Mouse (Mus musculus): ENCODE measurements around the gene Sclt1. TPM values are rescaled to one million over a fixed set of nuclear protein-coding genes. Genes with fewer than 3 reads are reported as not detected.
A peak's percentile ranks its signal among the peaks of the same experiment; 100 is the strongest.
"Not testable (repeated sequence)": the region's sequence is repeated elsewhere in the genome, so short reads cannot be mapped to it uniquely, and the experiment has no call there.

Gene Sclt1
- 26.1 and 26.5 TPM in 2 replicates for polyA plus RNA-seq (2015; fragmentation: Nextera tagmentation; extraction: Ambion mirVana)

DNA sequence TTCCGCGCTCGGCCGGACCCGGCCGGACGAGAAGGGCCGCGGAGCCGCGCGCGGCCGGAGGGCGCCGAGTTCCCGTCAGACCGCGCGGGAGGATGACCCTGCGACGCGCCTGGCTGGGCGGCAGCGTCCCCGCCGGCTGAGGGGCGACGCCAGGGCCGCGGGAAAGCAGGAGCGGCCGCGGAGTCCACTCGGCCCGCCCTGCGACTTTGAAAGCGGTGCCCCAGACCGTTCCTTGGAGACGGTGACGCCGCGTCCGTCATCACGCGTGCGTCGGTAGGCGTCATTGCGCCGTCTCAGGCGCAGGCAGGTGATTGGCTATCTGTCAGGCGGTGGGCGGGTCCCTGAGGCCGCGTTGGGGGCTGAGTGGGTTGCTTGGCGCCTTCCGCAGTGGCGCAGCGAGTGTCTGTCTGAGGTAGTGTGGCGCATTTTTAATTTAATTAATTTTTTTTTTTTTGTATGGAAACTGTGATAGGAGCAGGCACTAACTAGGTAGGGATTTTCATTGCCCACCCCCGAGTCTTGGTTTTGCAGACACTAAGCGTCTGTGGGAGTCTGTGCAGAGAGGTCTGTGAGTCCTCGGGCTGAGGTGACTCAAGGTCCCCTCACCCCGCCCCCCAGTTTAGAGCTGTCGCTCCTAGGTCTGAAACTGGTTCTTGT is at the start of gene Sclt1, which contains the start of gene D3Ertd751e:
TSS of gene Sclt1 (minus strand) at position 237 of the 657 bp plus-strand sequence.
TSS of gene D3Ertd751e (plus strand) at position 334 of the 657 bp plus-strand sequence.
- Histone ChIP-seq H3K4me2 (peak within 1 kb of the TSS; percentile 71), H3K4me1 (peaks cover 16% of the 10 kb centered on the region), H3K9me3 (replicated peaks) (no peaks in the 10 kb centered on the region), H3K9ac (peak within 1 kb of the TSS; percentile 81), H3K27me3 (no peaks in the 10 kb centered on the region), H3K36me3 (no peaks in the 10 kb centered on the region), H3K27ac (peak within 1 kb of the TSS; percentile 96), H3K4me3 (replicated peaks) (peak within 1 kb of the TSS; percentile 80)
- under 1% methylated on average over 54 of the region's 66 CpGs for WGBS
- ATAC-seq (replicated peaks; ENCODE audit: low FRiP score) = peak; percentile 100

DNA sequence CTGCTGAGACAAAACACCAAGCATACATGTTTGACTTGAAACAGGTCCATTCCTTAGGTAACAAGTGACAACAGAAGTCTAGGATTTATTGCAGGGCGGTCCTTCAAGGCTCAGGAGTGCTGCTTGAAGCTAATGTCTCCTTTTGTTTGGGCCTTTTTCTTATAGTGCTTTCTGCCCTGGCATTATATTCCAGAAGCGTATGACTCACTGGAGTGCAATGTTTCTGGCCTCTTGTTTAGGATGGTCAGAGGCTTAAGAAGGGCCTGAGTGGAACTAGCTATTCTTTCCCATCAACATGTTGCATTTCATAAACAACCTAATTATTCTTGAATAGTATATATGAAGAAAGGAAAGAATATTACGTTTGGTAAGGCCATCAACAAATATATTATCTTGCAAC is 19.8 kb upstream of the Sclt1 start:
- no peak for ATAC-seq (replicated peaks; ENCODE audit: low FRiP score)
- H3K27me3 ChIP-seq = no peaks in the 10 kb centered on the region
- 90% methylated on average over 3 of the region's 3 CpGs for WGBS
- H3K4me3 ChIP-seq (replicated peaks) = no peak overlapping the region
- H3K9ac ChIP-seq = no peak overlapping the region
- H3K4me2 ChIP-seq = no peak overlapping the region
- H3K4me1 ChIP-seq = no peaks in the 10 kb centered on the region
- no peak overlapping the region for H3K27ac ChIP-seq
- H3K36me3 ChIP-seq = 0 out of 2 replicates have a peak, but pooled peaks cover 3% of the 10 kb centered on the region
- no peaks in the 10 kb centered on the region for H3K9me3 ChIP-seq (replicated peaks)

DNA sequence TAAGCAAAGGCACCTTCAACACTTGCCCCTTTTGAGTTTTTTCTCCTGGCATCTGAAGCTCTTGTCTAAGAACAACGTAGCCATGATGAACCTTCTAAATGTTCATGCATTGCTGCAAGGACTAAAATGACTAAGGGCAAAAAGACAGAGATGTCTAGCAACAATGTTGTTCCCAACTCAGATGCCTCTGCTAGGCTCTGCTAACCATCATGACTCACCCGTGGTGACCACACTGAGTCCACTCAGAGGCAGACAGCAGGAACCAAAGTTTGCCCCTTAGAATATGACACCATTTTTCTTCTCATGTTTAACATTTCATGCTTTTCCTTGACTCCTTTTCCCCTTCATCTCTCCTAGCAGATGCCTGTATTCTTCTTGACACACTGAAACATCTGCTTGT is 12.2 kb upstream of the Sclt1 start:
- ATAC-seq (replicated peaks; ENCODE audit: low FRiP score) = no peak
- Histone ChIP-seq H3K4me2 (no peak overlapping the region), H3K4me1 (no peaks in the 10 kb centered on the region), H3K4me3 (replicated peaks) (no peak overlapping the region), H3K9me3 (replicated peaks) (no peaks in the 10 kb centered on the region), H3K27me3 (no peaks in the 10 kb centered on the region), H3K27ac (no peak overlapping the region), H3K9ac (no peak overlapping the region), H3K36me3 (0 out of 2 replicates have a peak, but pooled peaks cover 3% of the 10 kb centered on the region)
- WGBS = 89% methylated on average over 2 of the region's 2 CpGs

DNA sequence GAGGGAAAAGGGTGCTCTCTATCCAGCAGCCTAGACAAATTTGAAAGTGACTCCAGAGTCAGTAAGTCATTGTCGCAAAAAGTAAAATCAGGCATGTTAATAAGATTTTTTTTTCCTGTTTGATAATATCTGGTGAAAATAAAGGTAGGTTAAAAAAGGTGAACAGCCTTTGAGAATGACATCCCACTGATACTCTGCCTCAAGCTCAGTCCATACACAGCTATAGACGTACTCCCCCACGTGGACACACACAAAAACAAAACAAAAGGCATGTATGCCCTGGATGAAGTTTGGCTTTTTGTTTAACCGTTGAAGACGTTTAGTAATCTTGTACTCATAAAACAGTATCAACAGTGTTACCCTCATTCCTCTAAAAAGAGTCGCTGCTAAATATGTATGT is 1.1 kb upstream of the Sclt1 start:
- H3K9ac ChIP-seq = no peak overlapping the region
- WGBS = 43% methylated on average over 6 of the region's 6 CpGs
- no peaks in the 10 kb centered on the region for H3K36me3 ChIP-seq
- H3K4me2 ChIP-seq = peak overlapping the region; percentile 71
- no peaks in the 10 kb centered on the region for H3K9me3 ChIP-seq (replicated peaks)
- no peak for ATAC-seq (replicated peaks; ENCODE audit: low FRiP score)
- H3K27me3 ChIP-seq = no peaks in the 10 kb centered on the region
- H3K27ac ChIP-seq = no peak overlapping the region
- H3K4me1 ChIP-seq = peaks cover 16% of the 10 kb centered on the region
- peak overlapping the region; percentile 80 for H3K4me3 ChIP-seq (replicated peaks)

- Histone ChIP-seq H3K4me1 (peaks cover 16% of the 10 kb centered on the region), H3K27ac (peak overlapping the region; percentile 96), H3K27me3 (no peaks in the 10 kb centered on the region), H3K9ac (peak overlapping the region; percentile 81), H3K4me3 (replicated peaks) (peak overlapping the region; percentile 80), H3K36me3 (no peaks in the 10 kb centered on the region), H3K4me2 (peak overlapping the region; percentile 71), H3K9me3 (replicated peaks) (no peaks in the 10 kb centered on the region)
- under 1% methylated on average over 35 of the region's 39 CpGs for WGBS
- ATAC-seq (replicated peaks; ENCODE audit: low FRiP score) = no peak
Observed at GRCm38 (mm10) chr3:41741601-41742277, 575 bp downstream of the Sclt1 start.

DNA sequence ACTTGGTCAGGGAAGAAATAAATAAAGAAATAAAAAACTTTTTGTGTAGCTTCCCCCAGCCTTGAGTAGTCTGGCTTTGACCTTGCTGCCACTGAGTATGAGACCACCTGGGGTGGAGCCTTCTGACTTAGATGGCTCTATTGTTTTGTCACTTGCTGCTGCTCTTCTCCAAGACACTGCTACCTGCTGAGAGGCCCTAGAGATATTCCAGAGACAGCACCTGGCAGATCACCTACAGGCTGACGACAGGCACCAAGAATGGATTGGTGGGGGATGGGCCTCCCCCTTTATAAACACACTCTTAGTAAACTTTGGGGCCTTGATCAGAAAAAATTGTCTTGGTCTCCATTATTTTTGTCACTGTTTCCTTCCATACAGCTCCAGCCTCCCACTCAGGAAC is 46.6 kb downstream of the Sclt1 start:
- Histone ChIP-seq H3K4me3 (replicated peaks) (no peak overlapping the region), H3K27me3 (no peaks in the 10 kb centered on the region), H3K27ac (no peak overlapping the region), H3K36me3 (peaks cover 18% of the 10 kb centered on the region; the same call in 1 of the 2 replicates), H3K9me3 (replicated peaks) (0 out of 2 replicates have a peak, but pooled peaks cover 4% of the 10 kb centered on the region), H3K4me2 (no peak overlapping the region), H3K4me1 (no peaks in the 10 kb centered on the region), H3K9ac (no peak overlapping the region)
- no peak for ATAC-seq (replicated peaks; ENCODE audit: low FRiP score)
- WGBS = 94% methylated on average over 1 of the region's 1 CpGs

GRCm38 (mm10) chr3:41692440-41693142 is 49.7 kb downstream of the Sclt1 start:
- Histone ChIP-seq H3K9ac (no peak overlapping the region), H3K4me1 (no peaks in the 10 kb centered on the region), H3K9me3 (replicated peaks) (0 out of 2 replicates have a peak, but pooled peaks cover 4% of the 10 kb centered on the region), H3K4me3 (replicated peaks) (no peak overlapping the region), H3K4me2 (no peak overlapping the region), H3K36me3 (peaks cover 5% of the 10 kb centered on the region; the same call in 1 of the 2 replicates), H3K27me3 (no peaks in the 10 kb centered on the region), H3K27ac (no peak overlapping the region)
- WGBS = 87% methylated on average over 4 of the region's 4 CpGs
- no peak for ATAC-seq (replicated peaks; ENCODE audit: low FRiP score)

- H3K27me3 ChIP-seq; H3K36me3 ChIP-seq; H3K4me2 ChIP-seq; ATAC-seq (replicated peaks; ENCODE audit: low FRiP score); H3K4me1 ChIP-seq; H3K27ac ChIP-seq; H3K4me3 ChIP-seq (replicated peaks); H3K9ac ChIP-seq; H3K9me3 ChIP-seq (replicated peaks): not testable (repeated sequence)
- WGBS = 89% methylated on average over 13 of the region's 13 CpGs
Observed at GRCm38 (mm10) chr3:41690114-41690640, 52.1 kb downstream of the Sclt1 start.

DNA sequence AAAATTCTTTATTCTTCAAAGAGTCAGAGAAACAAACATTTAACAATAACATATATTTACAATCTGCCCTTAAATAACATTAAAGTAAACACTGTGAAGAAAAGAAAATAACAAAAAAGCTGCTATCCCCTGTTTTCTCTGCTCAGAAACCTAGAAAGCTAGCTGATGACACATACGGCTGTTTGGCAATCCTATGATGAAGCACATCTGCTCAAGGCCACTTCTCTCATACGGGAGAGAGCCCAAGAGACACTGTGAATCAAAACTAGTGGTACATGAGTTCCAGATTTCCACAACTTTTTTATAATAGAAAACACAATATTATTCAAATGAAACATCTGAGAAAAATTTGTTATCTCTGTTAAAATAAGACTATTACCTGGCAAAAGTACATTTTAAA is 55.9 kb downstream of the Sclt1 start:
- ATAC-seq (replicated peaks; ENCODE audit: low FRiP score) = no peak

DNA sequence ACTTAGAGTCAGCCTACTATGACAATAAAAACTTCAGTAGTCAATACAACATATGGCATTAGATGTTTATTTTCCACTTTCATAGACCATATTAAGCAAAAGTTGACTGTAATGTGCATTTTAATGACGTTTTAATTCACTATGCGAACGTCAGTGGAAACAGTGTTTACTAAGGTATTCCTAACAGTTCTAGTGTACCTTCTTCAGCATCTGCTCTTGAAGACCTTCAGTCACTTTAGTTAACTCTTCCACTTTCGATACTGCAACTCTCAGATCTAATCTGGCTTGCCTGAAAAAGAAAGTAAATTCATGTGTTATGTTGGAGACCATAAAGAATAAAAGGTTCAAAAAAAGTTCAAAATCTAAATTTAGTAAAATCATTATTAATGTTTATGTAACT is 60.2 kb downstream of the Sclt1 start:
- peaks cover 8% of the 10 kb centered on the region; the same call in 1 of the 2 replicates for H3K36me3 ChIP-seq
- WGBS = 85% methylated on average over 4 of the region's 4 CpGs

More for the DNA sequence above, 55.9 kb downstream of the Sclt1 start:
- no peaks in the 10 kb centered on the region for H3K27me3 ChIP-seq
- no peak overlapping the region for H3K9ac ChIP-seq
- H3K4me1 ChIP-seq = no peaks in the 10 kb centered on the region
- peaks cover 3% of the 10 kb centered on the region; the same call in 1 of the 2 replicates for H3K36me3 ChIP-seq
- H3K27ac ChIP-seq = no peak overlapping the region
- no peak overlapping the region for H3K4me3 ChIP-seq (replicated peaks)
- no peak overlapping the region for H3K4me2 ChIP-seq
- no peaks in the 10 kb centered on the region for H3K9me3 ChIP-seq (replicated peaks)
- WGBS = 69% methylated on average over 2 of the region's 2 CpGs

GRCm38 (mm10) chr3:41676648-41677047 is 65.7 kb downstream of the Sclt1 start:
- Histone ChIP-seq H3K4me1 (no peaks in the 10 kb centered on the region), H3K4me2 (no peak overlapping the region), H3K36me3 (peaks cover 22% of the 10 kb centered on the region), H3K27ac (peak overlapping the region; percentile 67), H3K4me3 (replicated peaks) (no peak overlapping the region), H3K27me3 (no peaks in the 10 kb centered on the region), H3K9me3 (replicated peaks) (no peaks in the 10 kb centered on the region), H3K9ac (no peak overlapping the region)
- 60% methylated on average over 2 of the region's 2 CpGs for WGBS
- ATAC-seq (replicated peaks; ENCODE audit: low FRiP score) = peak; percentile 92

More for the DNA sequence above, 60.2 kb downstream of the Sclt1 start:
- no peaks in the 10 kb centered on the region for H3K4me1 ChIP-seq
- no peak overlapping the region for H3K27ac ChIP-seq
- H3K9me3 ChIP-seq (replicated peaks) = no peaks in the 10 kb centered on the region
- no peak overlapping the region for H3K4me3 ChIP-seq (replicated peaks)
- no peaks in the 10 kb centered on the region for H3K27me3 ChIP-seq
- no peak for ATAC-seq (replicated peaks; ENCODE audit: low FRiP score)
- H3K4me2 ChIP-seq = no peak overlapping the region
- no peak overlapping the region for H3K9ac ChIP-seq

DNA sequence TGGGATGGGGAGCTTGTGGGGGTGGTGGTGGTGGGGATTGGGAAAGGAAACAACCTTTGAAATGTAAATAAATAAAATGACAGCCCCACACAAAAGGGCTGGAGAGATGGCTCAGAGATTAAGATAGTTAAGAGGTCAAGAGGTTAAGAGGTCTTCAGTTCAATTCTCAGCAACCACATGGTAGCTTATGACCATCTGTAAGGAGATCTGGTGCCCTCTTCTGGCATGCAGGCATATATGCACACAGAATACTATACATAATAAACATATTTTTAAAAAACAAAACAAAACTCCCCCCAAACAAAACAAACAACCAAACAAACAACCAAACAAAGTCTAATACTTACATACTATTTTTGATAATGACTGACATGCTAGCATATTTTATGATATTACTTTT is 67.5 kb downstream of the Sclt1 start:
- H3K27me3 ChIP-seq = no peaks in the 10 kb centered on the region
- no peak overlapping the region for H3K9ac ChIP-seq
- no peak overlapping the region for H3K27ac ChIP-seq
- no peaks in the 10 kb centered on the region for H3K4me1 ChIP-seq
- no peak overlapping the region for H3K4me3 ChIP-seq (replicated peaks)
- peaks cover 21% of the 10 kb centered on the region for H3K36me3 ChIP-seq
- no peak overlapping the region for H3K4me2 ChIP-seq
- ATAC-seq (replicated peaks; ENCODE audit: low FRiP score) = no peak
- no peaks in the 10 kb centered on the region for H3K9me3 ChIP-seq (replicated peaks)
